Mouse (Mus musculus) naive thymus-derived CD4-positive, alpha-beta T cell, adult 2 months (primary cell): ENCODE data around the gene Kcnk3.

ENCODE experiments used
- DNase-seq: peaks from one replicate; pipeline ENCODE4 v3.0.0-alpha.2; 2011; ENCODE audit warnings: low read depth

Gene Kcnk3

GRCm38 (mm10) chr5:30613242-30613641 is 25.3 kb downstream of the Kcnk3 start:
- DNase-seq = no peak

- DNase-seq = no peak
Observed at GRCm38 (mm10) chr5:30614221-30614620, 26.3 kb downstream of the Kcnk3 start.

- DNase-seq = no peak
Observed at GRCm38 (mm10) chr5:30615416-30615815, 27.4 kb downstream of the Kcnk3 start.

- no peak for DNase-seq
Observed at GRCm38 (mm10) chr5:30615819-30616218, 27.8 kb downstream of the Kcnk3 start.

GRCm38 (mm10) chr5:30616644-30617043 is 28.7 kb downstream of the Kcnk3 start:
- DNase-seq = no peak

- DNase-seq = no peak
Observed at GRCm38 (mm10) chr5:30617357-30617756, 29.4 kb downstream of the Kcnk3 start.

- DNase-seq = no peak
Observed at GRCm38 (mm10) chr5:30617851-30618250, 29.9 kb downstream of the Kcnk3 start.

- no peak for DNase-seq
Observed at GRCm38 (mm10) chr5:30618376-30619003, 30.5 kb downstream of the Kcnk3 start.

- DNase-seq = no peak
Observed at GRCm38 (mm10) chr5:30619211-30619610, 31.2 kb downstream of the Kcnk3 start.

GRCm38 (mm10) chr5:30620567-30620966 is 32.6 kb downstream of the Kcnk3 start:
- no peak for DNase-seq

GRCm38 (mm10) chr5:30621211-30621790 is 33.3 kb downstream of the Kcnk3 start:
- DNase-seq = no peak

- no peak for DNase-seq
Observed at GRCm38 (mm10) chr5:30621844-30622176, 33.8 kb downstream of the Kcnk3 start.

- DNase-seq = peak; percentile 54
Observed at GRCm38 (mm10) chr5:30622177-30622840, 34.3 kb downstream of the Kcnk3 start.

- no peak for DNase-seq
Observed at GRCm38 (mm10) chr5:30622841-30623185, 34.8 kb downstream of the Kcnk3 start.

- no peak for DNase-seq
Observed at GRCm38 (mm10) chr5:30623380-30623779, 35.4 kb downstream of the Kcnk3 start.

GRCm38 (mm10) chr5:30624311-30624710 is 36.3 kb downstream of the Kcnk3 start:
- no peak for DNase-seq

- DNase-seq = no peak
Observed at GRCm38 (mm10) chr5:30624908-30625307, 36.9 kb downstream of the Kcnk3 start.

- DNase-seq = no peak
Observed at GRCm38 (mm10) chr5:30625379-30625778, 37.4 kb downstream of the Kcnk3 start.

- DNase-seq = no peak
Observed at GRCm38 (mm10) chr5:30626331-30627105, 38.5 kb downstream of the Kcnk3 start.

- no peak for DNase-seq
Observed at GRCm38 (mm10) chr5:30628511-30628910, 40.5 kb downstream of the Kcnk3 start.

GRCm38 (mm10) chr5:30630401-30630800 is 42.4 kb downstream of the Kcnk3 start:
- DNase-seq = no peak

- no peak for DNase-seq
Observed at GRCm38 (mm10) chr5:30632134-30632533, 44.2 kb downstream of the Kcnk3 start.

GRCm38 (mm10) chr5:30636994-30637393 is 49.0 kb downstream of the Kcnk3 start:
- no peak for DNase-seq
